Mouse (Mus musculus) brain, embryonic 14.5 days (tissue): ENCODE data around the gene Dcaf5.

Source experiments
- CTCF ChIP-seq: fragments of 200-500 bp; IDR thresholded peaks from 2 replicates; pipeline ENCODE4 v1.5.1; 2012; ENCODE audit warnings: inconsistent platforms, mild to moderate bottlenecking, moderate library complexity, borderline replicate concordance; ENCODE audit not compliant: insufficient read depth, insufficient read length; ENCODE audit errors: extremely low read depth
- POLR2A ChIP-seq: fragments of 200-500 bp; IDR thresholded peaks from 2 replicates; pipeline ENCODE4 v1.6.1; 2012; ENCODE audit warnings: mild to moderate bottlenecking, inconsistent platforms, borderline replicate concordance; ENCODE audit not compliant: poor library complexity, insufficient read depth, insufficient read length, severe bottlenecking; ENCODE audit errors: extremely low read depth

DNA sequence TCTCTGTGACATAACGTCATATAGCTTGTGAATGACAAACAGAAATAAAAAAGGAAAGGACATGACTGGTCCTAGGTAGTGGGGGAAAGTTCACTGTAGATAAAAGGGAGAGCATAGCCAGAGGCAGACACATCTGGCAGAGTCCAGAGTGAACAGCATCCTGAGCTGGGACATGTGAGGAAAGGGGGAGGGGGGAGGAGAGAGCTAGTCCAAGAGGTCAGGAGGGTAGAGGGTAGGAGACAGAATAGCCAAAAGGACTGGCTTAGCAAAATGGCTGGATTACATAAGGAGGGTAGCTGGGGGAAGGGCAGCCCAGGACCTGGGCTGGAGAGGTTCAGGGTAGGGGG, 111.6 kb downstream of the Dcaf5 start:
- no peak for TF ChIP-seq CTCF
- TF ChIP-seq POLR2A = no peak
